Mouse (Mus musculus) myocyte (in vitro differentiated cells): ENCODE measurements around the gene Top1. TPM values are rescaled to one million over a fixed set of nuclear protein-coding genes. Genes with fewer than 3 reads are reported as not detected.

ENCODE experiments used
- H3K27me3 ChIP-seq: one replicate; pipeline ENCODE4 v1.6.1; 2011; ENCODE audit not compliant: control insufficient read depth, insufficient read depth, insufficient read length
- H3K36me3 ChIP-seq: one replicate; pipeline ENCODE4 v1.6.1; 2011; ENCODE audit not compliant: control insufficient read depth, insufficient read depth
- H3K4me2 ChIP-seq: one replicate; pipeline ENCODE4 v1.6.1; 2011; ENCODE audit warnings: low read depth, control low read depth
- H3K4me3 ChIP-seq: one replicate; pipeline ENCODE4 v1.5.1; 2011; ENCODE audit warnings: mild to moderate bottlenecking, control low read depth, moderate library complexity
- H3K79me2 ChIP-seq: one replicate; pipeline ENCODE4 v1.6.1; 2011; ENCODE audit not compliant: control insufficient read depth, insufficient read depth
- H3ac ChIP-seq: one replicate; pipeline ENCODE4 v1.6.1; 2011; ENCODE audit not compliant: control insufficient read depth, insufficient read length
- CEBPB ChIP-seq: IDR thresholded peaks from 2 replicates; pipeline ENCODE4 v1.6.1; 2011; ENCODE audit warnings: mild to moderate bottlenecking, moderate library complexity; ENCODE audit not compliant: poor library complexity, insufficient read depth, severe bottlenecking
- E2F4 ChIP-seq: IDR thresholded peaks from one replicate; pipeline ENCODE4 v1.6.1; 2011; ENCODE audit warnings: mild to moderate bottlenecking, control low read depth, moderate library complexity; ENCODE audit not compliant: insufficient read depth
- MAX ChIP-seq: IDR thresholded peaks from one replicate; pipeline ENCODE4 v1.6.1; 2011; ENCODE audit warnings: low read depth, mild to moderate bottlenecking, control low read depth
- MYOD1 ChIP-seq, 3 experiments: IDR thresholded peaks; one replicate each; pipeline ENCODE4 v1.6.1; 2011; ENCODE audit warnings: control low read depth in 2 of 3, low read depth in 2 of 3, mild to moderate bottlenecking in 2 of 3, moderate library complexity in 1 of 3; ENCODE audit not compliant: insufficient read length in 2 of 3, control insufficient read depth in 1 of 3
- MYOG ChIP-seq, 3 experiments: IDR thresholded peaks; one replicate each; pipeline ENCODE4 v1.6.1; 2011; ENCODE audit warnings: control low read depth in 2 of 3, low read depth in 2 of 3, mild to moderate bottlenecking in 2 of 3; ENCODE audit not compliant: insufficient read length in 2 of 3, control insufficient read depth in 1 of 3, insufficient read depth in 1 of 3
- POLR2A ChIP-seq: IDR thresholded peaks from one replicate; pipeline ENCODE4 v1.6.1; 2011; ENCODE audit warnings: low read depth, mild to moderate bottlenecking, control low read depth, moderate library complexity; ENCODE audit not compliant: insufficient read length
- POLR2AphosphoS2 ChIP-seq: IDR thresholded peaks from one replicate; pipeline ENCODE4 v1.6.1; 2011; ENCODE audit warnings: low read depth, control low read depth; ENCODE audit not compliant: insufficient read length
- REST ChIP-seq: IDR thresholded peaks from one replicate; pipeline ENCODE4 v1.6.1; 2011; ENCODE audit warnings: mild to moderate bottlenecking, control low read depth, moderate library complexity; ENCODE audit not compliant: insufficient read depth, insufficient read length
- SRF ChIP-seq: IDR thresholded peaks from one replicate; pipeline ENCODE4 v1.6.1; 2011; ENCODE audit warnings: low read depth; ENCODE audit not compliant: control insufficient read depth, insufficient read length
- TCF12 ChIP-seq: IDR thresholded peaks from one replicate; pipeline ENCODE4 v1.6.1; 2011; ENCODE audit warnings: mild to moderate bottlenecking, control low read depth; ENCODE audit not compliant: poor library complexity, insufficient read depth, severe bottlenecking
- TCF3 ChIP-seq: IDR thresholded peaks from one replicate; pipeline ENCODE4 v1.6.1; 2011; ENCODE audit warnings: low read depth, control low read depth; ENCODE audit not compliant: insufficient read length
- USF1 ChIP-seq: IDR thresholded peaks from one replicate; pipeline ENCODE4 v1.6.1; 2011; ENCODE audit warnings: low read depth, mild to moderate bottlenecking, control low read depth, moderate library complexity
- polyA plus RNA-seq: library from polyadenylated mRNA; unstranded; fragments of >200 nt; fragmentation: generic; extraction: Trizol; gene quantifications from one replicate; pipeline ENCODE4 v1.2.1, GENCODE M21; 2012; ENCODE audit warnings: missing spikeins

The Top1 gene
- polyA plus RNA-seq, 1 experiment, result 37.2 TPM

DNA sequence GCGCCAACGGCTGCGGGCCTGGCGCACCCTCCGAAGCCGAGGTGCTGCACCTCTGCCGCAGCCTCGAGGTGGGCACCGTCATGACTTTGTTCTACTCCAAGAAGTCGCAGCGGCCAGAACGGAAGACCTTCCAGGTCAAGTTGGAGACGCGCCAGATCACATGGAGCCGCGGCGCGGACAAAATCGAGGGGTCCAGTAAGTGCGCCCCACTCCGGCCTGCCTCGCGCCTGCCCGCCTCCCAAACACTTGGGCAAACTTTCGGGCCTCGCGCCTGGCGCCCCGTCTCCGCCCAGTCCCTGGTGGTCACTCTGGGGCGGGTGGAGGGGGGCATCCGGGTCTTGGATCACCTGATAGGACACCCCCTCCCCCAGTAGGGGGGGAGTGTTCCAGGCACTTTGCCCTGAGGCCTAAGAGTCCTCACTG, 86.2 kb downstream of the Top1 start:
- Histone ChIP-seq H3ac (peak overlapping the region; percentile 62), H3K79me2 (peaks cover 51% of the 10 kb centered on the region)
- no peak for TF ChIP-seq MYOG (IDR thresholded peaks at IDR 0.05; ENCODE audit: control insufficient read depth in 1 of 3, insufficient read depth in 1 of 3, insufficient read length in 2 of 3, low read depth in 2 of 3)
- no peak for TF ChIP-seq USF1
- no peak for TF ChIP-seq TCF12
- no peak for TF ChIP-seq MAX
- no peak for TF ChIP-seq POLR2AphosphoS2
- no peak for TF ChIP-seq REST
- TF ChIP-seq MYOD1 (IDR thresholded peaks at IDR 0.05; ENCODE audit: control insufficient read depth in 1 of 3, insufficient read length in 2 of 3, low read depth in 2 of 3), result no peak
- TF ChIP-seq CEBPB, result no peak
- no peak for TF ChIP-seq SRF
- no peak for TF ChIP-seq TCF3
- TF ChIP-seq E2F4, result no peak
- TF ChIP-seq POLR2A, result no peak

DNA sequence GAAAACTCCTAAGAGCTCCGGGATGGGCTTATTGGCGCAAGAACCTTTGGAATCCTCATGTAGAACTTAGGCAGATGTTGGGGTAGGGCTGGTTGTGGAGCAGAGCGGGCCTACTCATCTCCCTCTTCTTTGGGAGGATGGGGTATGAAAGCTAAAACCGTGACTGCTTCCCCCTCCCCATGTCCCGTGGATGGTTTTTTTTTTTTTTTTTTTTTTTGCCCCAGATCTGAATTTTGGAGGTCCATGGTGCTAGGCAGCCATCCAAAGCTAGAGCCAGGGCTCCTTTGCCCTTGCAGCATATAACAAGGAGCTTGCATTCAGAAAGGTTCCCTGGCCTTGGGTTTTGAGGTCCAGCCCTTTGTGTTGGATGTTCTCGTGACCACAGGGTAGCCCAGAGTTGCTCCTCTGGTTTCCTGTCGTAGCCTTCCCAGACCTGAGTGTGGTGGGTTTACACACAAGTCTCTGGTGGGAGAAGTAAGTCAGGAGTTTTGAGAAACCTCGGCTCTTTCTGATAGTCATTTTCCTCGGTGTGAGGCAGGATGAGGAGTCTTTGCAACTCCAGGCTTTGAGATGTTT, 86.8 kb downstream of the Top1 start:
- Histone ChIP-seq H3K27me3 (no peaks in the 10 kb centered on the region), H3K4me3 (peak overlapping the region; percentile 67), H3K79me2 (peaks cover 56% of the 10 kb centered on the region), H3K4me2 (peak overlapping the region; percentile 91), H3K36me3 (no peaks in the 10 kb centered on the region), H3ac (peak overlapping the region; percentile 62)
- TF ChIP-seq POLR2A, result no peak
- no peak for TF ChIP-seq E2F4
- no peak for TF ChIP-seq TCF12
- no peak for TF ChIP-seq MYOG (IDR thresholded peaks at IDR 0.05; ENCODE audit: control insufficient read depth in 1 of 3, insufficient read depth in 1 of 3, insufficient read length in 2 of 3, low read depth in 2 of 3)

More for the DNA sequence above, 86.2 kb downstream of the Top1 start:
- no peaks in the 10 kb centered on the region for H3K27me3 ChIP-seq
- H3K4me2 ChIP-seq, result peak overlapping the region; percentile 91
- no peaks in the 10 kb centered on the region for H3K36me3 ChIP-seq
- peak overlapping the region; percentile 67 for H3K4me3 ChIP-seq

DNA sequence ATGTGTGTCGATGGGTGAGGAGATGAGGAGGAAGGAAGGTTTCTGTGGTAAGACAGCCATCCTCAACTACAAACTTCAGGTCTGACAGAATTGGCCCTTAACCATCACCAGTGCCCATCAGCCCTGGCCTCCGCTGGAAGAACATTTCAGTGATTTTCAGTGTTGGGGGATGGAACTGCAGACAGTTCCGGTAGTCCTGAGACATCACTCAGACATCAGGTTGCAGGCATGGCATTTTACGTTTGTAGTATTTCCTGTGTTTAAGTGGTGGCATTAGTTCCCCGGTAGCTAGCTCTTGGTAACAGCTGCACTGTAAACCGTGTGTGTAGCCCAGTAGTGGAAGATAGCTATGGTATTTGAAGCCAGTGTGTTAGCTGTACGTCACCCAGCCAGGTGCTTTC, 87.4 kb downstream of the Top1 start:
- TF ChIP-seq MYOD1 (IDR thresholded peaks at IDR 0.05; ENCODE audit: control insufficient read depth in 1 of 3, insufficient read length in 2 of 3, low read depth in 2 of 3) (peak in 1 of 3 experiments; percentile 38), TCF12 (no peak), MAX (no peak), MYOG (IDR thresholded peaks at IDR 0.05; ENCODE audit: control insufficient read depth in 1 of 3, insufficient read depth in 1 of 3, insufficient read length in 2 of 3, low read depth in 2 of 3) (peak in 1 of 3 experiments; percentile 9), E2F4 (no peak), TCF3 (no peak)
- Histone ChIP-seq H3K4me2 (peak overlapping the region; percentile 91), H3K27me3 (no peaks in the 10 kb centered on the region), H3K36me3 (no peaks in the 10 kb centered on the region), H3K79me2 (peaks cover 62% of the 10 kb centered on the region), H3K4me3 (peak overlapping the region; percentile 67), H3ac (no peak overlapping the region)

DNA sequence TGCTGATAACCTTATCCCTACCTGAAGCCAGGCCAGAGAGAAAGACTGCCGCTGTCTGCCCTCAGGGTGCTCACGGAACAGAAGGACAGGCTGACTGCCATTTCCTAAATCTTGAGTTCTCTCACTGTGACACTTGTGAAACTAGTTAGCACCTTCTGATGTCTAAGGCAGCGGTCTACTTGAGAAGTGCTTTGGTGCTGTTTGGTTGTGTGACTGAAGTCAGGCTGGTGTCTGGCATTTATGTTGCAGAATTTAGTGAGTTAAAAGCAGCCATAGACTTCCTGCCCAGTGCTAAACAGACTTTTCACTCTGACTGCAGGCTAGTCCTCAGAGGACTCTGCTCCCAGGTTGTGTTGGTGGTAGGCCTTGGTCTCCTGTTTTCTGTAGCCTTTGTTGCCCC, 88.6 kb downstream of the Top1 start:
- H3K4me2 ChIP-seq, result no peak overlapping the region
- H3K79me2 ChIP-seq, result peaks cover 64% of the 10 kb centered on the region
- H3ac ChIP-seq, result no peak overlapping the region
- no peak overlapping the region for H3K4me3 ChIP-seq
- TF ChIP-seq MYOD1 (IDR thresholded peaks at IDR 0.05; ENCODE audit: control insufficient read depth in 1 of 3, insufficient read length in 2 of 3, low read depth in 2 of 3), result no peak
- no peak for TF ChIP-seq POLR2A
- no peak for TF ChIP-seq MYOG (IDR thresholded peaks at IDR 0.05; ENCODE audit: control insufficient read depth in 1 of 3, insufficient read depth in 1 of 3, insufficient read length in 2 of 3, low read depth in 2 of 3)
- no peak for TF ChIP-seq CEBPB
- no peak for TF ChIP-seq TCF12
- TF ChIP-seq TCF3, result no peak
- no peak for TF ChIP-seq SRF
- TF ChIP-seq POLR2AphosphoS2, result no peak
- no peak for TF ChIP-seq USF1
- TF ChIP-seq REST, result no peak
- no peak for TF ChIP-seq E2F4
- no peak for TF ChIP-seq MAX
- H3K27me3 ChIP-seq, result no peaks in the 10 kb centered on the region
- H3K36me3 ChIP-seq, result no peaks in the 10 kb centered on the region

DNA sequence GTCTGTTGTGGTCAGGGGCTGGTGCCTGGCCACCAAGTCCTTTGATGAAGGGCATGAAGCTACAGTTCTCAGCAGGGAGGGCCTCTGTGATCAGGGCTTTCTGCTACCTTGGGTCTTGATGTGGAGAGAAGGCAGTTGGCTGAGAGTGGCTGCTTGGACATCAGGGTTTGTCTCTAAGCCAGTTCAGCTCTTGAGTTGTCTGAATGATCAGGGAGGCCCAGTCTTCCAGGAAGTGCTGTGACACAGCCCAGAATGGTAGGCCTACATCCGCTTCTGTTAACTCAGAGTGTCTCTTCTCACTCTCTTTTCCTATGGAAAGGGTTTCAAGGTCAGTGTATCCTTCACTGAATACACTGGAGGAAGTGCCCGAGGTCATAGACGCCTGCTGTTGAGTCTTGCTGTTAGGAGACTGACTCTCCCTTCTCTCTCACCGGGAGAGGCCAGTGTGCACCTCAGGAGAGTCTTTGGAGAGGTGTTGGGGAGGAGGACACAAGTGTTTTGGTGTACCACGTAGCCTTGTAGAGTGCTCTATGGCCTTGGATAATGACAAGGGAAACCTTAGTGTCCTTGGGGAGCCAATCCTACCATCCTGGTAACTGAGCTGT, 90.1 kb downstream of the Top1 start:
- no peaks in the 10 kb centered on the region for H3K27me3 ChIP-seq
- H3K79me2 ChIP-seq, result peaks cover 68% of the 10 kb centered on the region
- no peak overlapping the region for H3ac ChIP-seq
- H3K4me3 ChIP-seq, result no peak overlapping the region
- TF ChIP-seq POLR2A (no peak), TCF3 (no peak), SRF (no peak), USF1 (no peak), MYOG (IDR thresholded peaks at IDR 0.05; ENCODE audit: control insufficient read depth in 1 of 3, insufficient read depth in 1 of 3, insufficient read length in 2 of 3, low read depth in 2 of 3) (no peak), CEBPB (no peak), TCF12 (no peak), E2F4 (no peak), REST (no peak), MAX (no peak)
- no peaks in the 10 kb centered on the region for H3K36me3 ChIP-seq
- H3K4me2 ChIP-seq, result no peak overlapping the region
